ENCODE assay signal across 8 mouse cellular contexts in genomic region chr12:103143798-103144565, GRCm38 (mm10).
DNase-seq lines count a peak whose midpoint lies in the region; ATAC-seq and TF ChIP-seq lines count a peak whose summit lies in the region.

No protein-coding gene starts in this region.

- H3K9ac ChIP-seq in forebrain, embryonic 14.5 days (ENCODE audit: low read length), result no peak overlapping the region
- no peak overlapping the region for H3K9ac ChIP-seq in hindbrain, postnatal 0 days (replicated peaks; ENCODE audit: low read length)
- H3K9ac ChIP-seq in liver, adult 2 months (ENCODE audit: low read depth, low read length), result no peak overlapping the region
- no peak overlapping the region for H3K9ac ChIP-seq in neural tube, embryonic 11.5 days (ENCODE audit: low read length)

- H3K4me3 ChIP-seq in forebrain, embryonic 14.5 days (ENCODE audit: low read depth, low read length), result no peak overlapping the region
- H3K4me3 ChIP-seq in hindbrain, postnatal 0 days (ENCODE audit: low read length), result no peak overlapping the region
- no peak overlapping the region for H3K4me3 ChIP-seq in liver, adult 2 months (ENCODE audit: insufficient read depth, low read depth, low read length)
- no peak overlapping the region for H3K4me3 ChIP-seq in neural tube, embryonic 11.5 days (ENCODE audit: low read depth, low read length)

- TF ChIP-seq CTCF in hindbrain, postnatal 0 days (IDR thresholded peaks at IDR 0.05; ENCODE audit: low read depth), result peak; percentile 95
- TF ChIP-seq CTCF in liver, adult 2 months (IDR thresholded peaks at IDR 0.05; ENCODE audit: low read depth, low read length), result peak; percentile 70

- 30% methylated on average over 9 of the region's 9 CpGs for WGBS in forebrain, embryonic 14.5 days
- WGBS in hindbrain, postnatal 0 days, result 27% methylated on average over 9 of the region's 9 CpGs
- WGBS in liver, adult 2 months, result 35% methylated on average over 9 of the region's 9 CpGs
- WGBS in neural tube, embryonic 11.5 days, result 33% methylated on average over 9 of the region's 9 CpGs

- peak; percentile 63 for ATAC-seq in forebrain, embryonic 14.5 days
- ATAC-seq in hindbrain, postnatal 0 days, result peak; percentile 71
- ATAC-seq in neural tube, embryonic 11.5 days (ENCODE audit: insufficient read depth, low FRiP score, low TSS enrichment), result no peak

- no peaks in the 10 kb centered on the region for H3K27me3 ChIP-seq in forebrain, embryonic 14.5 days (replicated peaks; ENCODE audit: control insufficient read depth, insufficient read depth, low read length)
- no peaks in the 10 kb centered on the region for H3K27me3 ChIP-seq in hindbrain, postnatal 0 days (ENCODE audit: insufficient read depth, low read length)
- no peaks in the 10 kb centered on the region for H3K27me3 ChIP-seq in liver, adult 2 months (ENCODE audit: control insufficient read depth, insufficient read depth, low read length)
- no peaks in the 10 kb centered on the region for H3K27me3 ChIP-seq in neural tube, embryonic 11.5 days (ENCODE audit: control insufficient read depth, insufficient read depth, low read length)

- no peak overlapping the region for H3K4me2 ChIP-seq in forebrain, embryonic 14.5 days (ENCODE audit: low read length)
- H3K4me2 ChIP-seq in hindbrain, postnatal 0 days (ENCODE audit: low read depth, low read length), result no peak overlapping the region
- no peak overlapping the region for H3K4me2 ChIP-seq in neural tube, embryonic 11.5 days (ENCODE audit: low read depth)

- H3K27ac ChIP-seq in forebrain, embryonic 14.5 days (ENCODE audit: low read depth, low read length), result no peak overlapping the region
- H3K27ac ChIP-seq in hindbrain, postnatal 0 days, result no peak overlapping the region
- no peak overlapping the region for H3K27ac ChIP-seq in liver, adult 2 months (replicated peaks; ENCODE audit: insufficient read depth, low read depth, low read length)
- H3K27ac ChIP-seq in neural tube, embryonic 11.5 days (ENCODE audit: low read depth, low read length), result no peak overlapping the region

- DNase-seq in right cerebral cortex, adult 2 months (ENCODE audit: low spot score in 2 of 2), result peak; percentile 39 to 63
- DNase-seq in right cerebral cortex, postnatal 25 days, result no peak
- peak; percentile 31 for DNase-seq in c-Kit-positive CD71-negative TER-119-negative erythroid progenitor cells, embryonic 14.5 days (ENCODE audit: low read depth)
- peak; percentile 85 for DNase-seq in forebrain, embryonic 14.5 days (ENCODE audit: low spot score)
- peak; percentile 86 for DNase-seq in hindbrain, postnatal 0 days (ENCODE audit: low spot score)
- peak; percentile 50 for DNase-seq in liver, adult 2 months (ENCODE audit: extremely low read depth, low read depth, low spot score)
- DNase-seq in neural tube, embryonic 11.5 days (ENCODE audit: low spot score), result peak; percentile 66
- peak; percentile 22 for DNase-seq in thymus, postnatal 25 days

- H3K79me2 ChIP-seq in liver, adult 2 months (ENCODE audit: control insufficient read depth, insufficient read depth, low read length), result no peaks in the 10 kb centered on the region

- no peak for TF ChIP-seq POLR2A in liver, adult 2 months (IDR thresholded peaks at IDR 0.05; ENCODE audit: extremely low read depth, insufficient read depth, low read length)

- H3K36me3 ChIP-seq in forebrain, embryonic 14.5 days (ENCODE audit: control insufficient read depth, insufficient read depth, low read length), result peaks cover 16% of the 10 kb centered on the region
- H3K36me3 ChIP-seq in hindbrain, postnatal 0 days (ENCODE audit: insufficient read depth, low read length), result peaks cover 9% of the 10 kb centered on the region
- no peaks in the 10 kb centered on the region for H3K36me3 ChIP-seq in liver, adult 2 months (ENCODE audit: control insufficient read depth, insufficient read depth, low read length)
- no peaks in the 10 kb centered on the region for H3K36me3 ChIP-seq in neural tube, embryonic 11.5 days (ENCODE audit: control insufficient read depth, insufficient read depth, low read length)

- no peaks in the 10 kb centered on the region for H3K4me1 ChIP-seq in forebrain, embryonic 14.5 days (ENCODE audit: control insufficient read depth, insufficient read depth, low read length)
- no peaks in the 10 kb centered on the region for H3K4me1 ChIP-seq in hindbrain, postnatal 0 days (ENCODE audit: insufficient read depth, low read length)
- peaks cover 3% of the 10 kb centered on the region; the same call in 1 of the 2 replicates for H3K4me1 ChIP-seq in liver, adult 2 months (ENCODE audit: control insufficient read depth, insufficient read depth, low read length)
- no peaks in the 10 kb centered on the region for H3K4me1 ChIP-seq in neural tube, embryonic 11.5 days (ENCODE audit: control insufficient read depth, insufficient read depth, low read length)

- peaks cover 4% of the 10 kb centered on the region; the same call in 1 of the 2 replicates for H3K9me3 ChIP-seq in forebrain, embryonic 14.5 days (replicated peaks; ENCODE audit: control insufficient read depth, low read length)
- no peaks in the 10 kb centered on the region for H3K9me3 ChIP-seq in hindbrain, postnatal 0 days (ENCODE audit: low read length)
- H3K9me3 ChIP-seq in neural tube, embryonic 11.5 days (ENCODE audit: control insufficient read depth, low read length), result no peaks in the 10 kb centered on the region
